Mouse (Mus musculus) myocyte (in vitro differentiated cells): ENCODE data around the gene Hbq1a. TPM values are rescaled to one million over a fixed set of nuclear protein-coding genes. Genes with fewer than 3 reads are reported as not detected.
"Not testable (repeated sequence)": the region's sequence is repeated elsewhere in the genome, so short reads cannot be mapped to it uniquely, and the experiment has no call there.

Experiments
- H3K27me3 ChIP-seq: one replicate; pipeline ENCODE4 v1.6.1; 2011; ENCODE audit not compliant: control insufficient read depth, insufficient read depth, insufficient read length
- H3K36me3 ChIP-seq: one replicate; pipeline ENCODE4 v1.6.1; 2011; ENCODE audit not compliant: control insufficient read depth, insufficient read depth
- H3K4me2 ChIP-seq: one replicate; pipeline ENCODE4 v1.6.1; 2011; ENCODE audit warnings: low read depth, control low read depth
- H3K4me3 ChIP-seq: one replicate; pipeline ENCODE4 v1.5.1; 2011; ENCODE audit warnings: mild to moderate bottlenecking, control low read depth, moderate library complexity
- H3K79me2 ChIP-seq: one replicate; pipeline ENCODE4 v1.6.1; 2011; ENCODE audit not compliant: control insufficient read depth, insufficient read depth
- H3ac ChIP-seq: one replicate; pipeline ENCODE4 v1.6.1; 2011; ENCODE audit not compliant: control insufficient read depth, insufficient read length
- CEBPB ChIP-seq: IDR thresholded peaks from 2 replicates; pipeline ENCODE4 v1.6.1; 2011; ENCODE audit warnings: mild to moderate bottlenecking, moderate library complexity; ENCODE audit not compliant: poor library complexity, insufficient read depth, severe bottlenecking
- E2F4 ChIP-seq: IDR thresholded peaks from one replicate; pipeline ENCODE4 v1.6.1; 2011; ENCODE audit warnings: mild to moderate bottlenecking, control low read depth, moderate library complexity; ENCODE audit not compliant: insufficient read depth
- MAX ChIP-seq: IDR thresholded peaks from one replicate; pipeline ENCODE4 v1.6.1; 2011; ENCODE audit warnings: low read depth, mild to moderate bottlenecking, control low read depth
- MYOD1 ChIP-seq, 3 experiments: IDR thresholded peaks; one replicate each; pipeline ENCODE4 v1.6.1; 2011; ENCODE audit warnings: control low read depth in 2 of 3, low read depth in 2 of 3, mild to moderate bottlenecking in 2 of 3, moderate library complexity in 1 of 3; ENCODE audit not compliant: insufficient read length in 2 of 3, control insufficient read depth in 1 of 3
- MYOG ChIP-seq, 3 experiments: IDR thresholded peaks; one replicate each; pipeline ENCODE4 v1.6.1; 2011; ENCODE audit warnings: control low read depth in 2 of 3, low read depth in 2 of 3, mild to moderate bottlenecking in 2 of 3; ENCODE audit not compliant: insufficient read length in 2 of 3, control insufficient read depth in 1 of 3, insufficient read depth in 1 of 3
- POLR2A ChIP-seq: IDR thresholded peaks from one replicate; pipeline ENCODE4 v1.6.1; 2011; ENCODE audit warnings: low read depth, mild to moderate bottlenecking, control low read depth, moderate library complexity; ENCODE audit not compliant: insufficient read length
- POLR2AphosphoS2 ChIP-seq: IDR thresholded peaks from one replicate; pipeline ENCODE4 v1.6.1; 2011; ENCODE audit warnings: low read depth, control low read depth; ENCODE audit not compliant: insufficient read length
- REST ChIP-seq: IDR thresholded peaks from one replicate; pipeline ENCODE4 v1.6.1; 2011; ENCODE audit warnings: mild to moderate bottlenecking, control low read depth, moderate library complexity; ENCODE audit not compliant: insufficient read depth, insufficient read length
- SRF ChIP-seq: IDR thresholded peaks from one replicate; pipeline ENCODE4 v1.6.1; 2011; ENCODE audit warnings: low read depth; ENCODE audit not compliant: control insufficient read depth, insufficient read length
- TCF12 ChIP-seq: IDR thresholded peaks from one replicate; pipeline ENCODE4 v1.6.1; 2011; ENCODE audit warnings: mild to moderate bottlenecking, control low read depth; ENCODE audit not compliant: poor library complexity, insufficient read depth, severe bottlenecking
- TCF3 ChIP-seq: IDR thresholded peaks from one replicate; pipeline ENCODE4 v1.6.1; 2011; ENCODE audit warnings: low read depth, control low read depth; ENCODE audit not compliant: insufficient read length
- USF1 ChIP-seq: IDR thresholded peaks from one replicate; pipeline ENCODE4 v1.6.1; 2011; ENCODE audit warnings: low read depth, mild to moderate bottlenecking, control low read depth, moderate library complexity
- polyA plus RNA-seq: library from polyadenylated mRNA; unstranded; fragments of >200 nt; fragmentation: generic; extraction: Trizol; gene quantifications from one replicate; pipeline ENCODE4 v1.2.1, GENCODE M21; 2012; ENCODE audit warnings: missing spikeins

The Hbq1a gene
- polyA plus RNA-seq, 1 experiment: 0.24 TPM

- H3K79me2 ChIP-seq: no peaks in the 10 kb centered on the region
- no peaks in the 10 kb centered on the region for H3K36me3 ChIP-seq
- TF ChIP-seq SRF (no peak), MYOG (IDR thresholded peaks at IDR 0.05; ENCODE audit: control insufficient read depth in 1 of 3, insufficient read depth in 1 of 3, insufficient read length in 2 of 3, low read depth in 2 of 3) (no peak), TCF12 (no peak), CEBPB (no peak), POLR2AphosphoS2 (no peak), MAX (no peak), USF1 (no peak), POLR2A (no peak), REST (no peak), TCF3 (no peak)
- H3K4me3 ChIP-seq: no peak overlapping the region
- no peak overlapping the region for H3ac ChIP-seq
- peaks cover 36% of the 10 kb centered on the region for H3K27me3 ChIP-seq
- H3K4me2 ChIP-seq: no peak overlapping the region
Measured at GRCm38 (mm10) chr11:32277736-32278457, 22.0 kb upstream of the Hbq1a start.

DNA sequence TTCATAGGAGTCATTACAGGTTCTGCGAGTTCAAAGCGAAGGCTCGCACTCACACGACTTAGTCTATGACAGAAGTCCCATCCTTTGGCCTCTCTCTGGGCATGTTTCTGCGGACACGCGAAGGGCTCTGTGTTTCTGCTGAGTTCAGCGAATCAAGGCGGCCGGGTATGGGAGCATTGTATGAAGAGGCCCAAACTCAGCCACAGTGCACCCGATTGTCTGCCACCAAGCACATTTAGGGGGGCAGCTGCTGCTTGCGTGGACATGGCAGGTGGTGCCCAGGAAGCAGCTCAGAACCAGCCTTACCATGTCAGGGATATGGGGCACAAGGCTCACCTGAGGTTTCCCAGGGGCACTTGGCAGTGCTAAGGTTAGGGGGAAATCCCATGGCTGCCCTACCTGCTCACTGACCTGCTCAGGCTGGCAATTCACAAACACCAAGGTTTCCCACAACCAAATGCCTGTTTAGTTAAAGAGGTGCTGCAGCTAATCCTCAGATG, 21.4 kb upstream of the Hbq1a start:
- Histone ChIP-seq H3K36me3 (no peaks in the 10 kb centered on the region), H3K4me2 (no peak overlapping the region), H3K4me3 (no peak overlapping the region), H3ac (no peak overlapping the region), H3K27me3 (peaks cover 36% of the 10 kb centered on the region), H3K79me2 (no peaks in the 10 kb centered on the region)
- no peak for TF ChIP-seq TCF12
- no peak for TF ChIP-seq MYOD1 (IDR thresholded peaks at IDR 0.05; ENCODE audit: control insufficient read depth in 1 of 3, insufficient read length in 2 of 3, low read depth in 2 of 3)
- no peak for TF ChIP-seq REST
- no peak for TF ChIP-seq CEBPB
- TF ChIP-seq POLR2A: no peak
- no peak for TF ChIP-seq E2F4
- TF ChIP-seq TCF3: no peak
- TF ChIP-seq MYOG (IDR thresholded peaks at IDR 0.05; ENCODE audit: control insufficient read depth in 1 of 3, insufficient read depth in 1 of 3, insufficient read length in 2 of 3, low read depth in 2 of 3): no peak
- TF ChIP-seq USF1: no peak
- no peak for TF ChIP-seq MAX

DNA sequence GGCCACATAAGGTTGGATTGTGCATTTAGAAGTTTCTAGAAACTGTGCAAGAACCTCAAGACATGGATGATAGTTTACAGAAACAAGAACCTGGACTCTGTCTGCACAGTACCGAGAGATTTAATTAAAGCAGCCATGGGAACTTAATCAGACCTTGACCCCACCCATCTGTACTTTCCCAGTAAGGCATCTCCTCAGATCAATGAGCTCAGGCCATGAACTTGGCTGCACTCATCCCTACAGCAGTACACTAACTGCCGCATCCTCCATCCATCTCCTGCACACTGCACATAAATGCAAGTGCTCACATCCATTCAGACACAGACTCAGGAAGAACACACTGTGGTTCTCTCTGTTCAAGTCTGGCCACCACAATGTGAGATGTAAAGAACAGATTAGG, 19.2 kb upstream of the Hbq1a start:
- no peak overlapping the region for H3K4me2 ChIP-seq
- no peaks in the 10 kb centered on the region for H3K79me2 ChIP-seq
- H3K27me3 ChIP-seq: peaks cover 36% of the 10 kb centered on the region
- TF ChIP-seq TCF3 (no peak), E2F4 (no peak)
- no peaks in the 10 kb centered on the region for H3K36me3 ChIP-seq
- H3ac ChIP-seq: no peak overlapping the region
- no peak overlapping the region for H3K4me3 ChIP-seq

- H3K79me2 ChIP-seq: no peaks in the 10 kb centered on the region
- no peak overlapping the region for H3ac ChIP-seq
- H3K4me2 ChIP-seq: no peak overlapping the region
- no peak overlapping the region for H3K4me3 ChIP-seq
- TF ChIP-seq TCF3 (no peak), MYOG (IDR thresholded peaks at IDR 0.05; ENCODE audit: control insufficient read depth in 1 of 3, insufficient read depth in 1 of 3, insufficient read length in 2 of 3, low read depth in 2 of 3) (no peak), POLR2AphosphoS2 (no peak)
- peaks cover 29% of the 10 kb centered on the region for H3K27me3 ChIP-seq
- H3K36me3 ChIP-seq: no peaks in the 10 kb centered on the region
Measured at GRCm38 (mm10) chr11:32281416-32282144, 18.3 kb upstream of the Hbq1a start.

DNA sequence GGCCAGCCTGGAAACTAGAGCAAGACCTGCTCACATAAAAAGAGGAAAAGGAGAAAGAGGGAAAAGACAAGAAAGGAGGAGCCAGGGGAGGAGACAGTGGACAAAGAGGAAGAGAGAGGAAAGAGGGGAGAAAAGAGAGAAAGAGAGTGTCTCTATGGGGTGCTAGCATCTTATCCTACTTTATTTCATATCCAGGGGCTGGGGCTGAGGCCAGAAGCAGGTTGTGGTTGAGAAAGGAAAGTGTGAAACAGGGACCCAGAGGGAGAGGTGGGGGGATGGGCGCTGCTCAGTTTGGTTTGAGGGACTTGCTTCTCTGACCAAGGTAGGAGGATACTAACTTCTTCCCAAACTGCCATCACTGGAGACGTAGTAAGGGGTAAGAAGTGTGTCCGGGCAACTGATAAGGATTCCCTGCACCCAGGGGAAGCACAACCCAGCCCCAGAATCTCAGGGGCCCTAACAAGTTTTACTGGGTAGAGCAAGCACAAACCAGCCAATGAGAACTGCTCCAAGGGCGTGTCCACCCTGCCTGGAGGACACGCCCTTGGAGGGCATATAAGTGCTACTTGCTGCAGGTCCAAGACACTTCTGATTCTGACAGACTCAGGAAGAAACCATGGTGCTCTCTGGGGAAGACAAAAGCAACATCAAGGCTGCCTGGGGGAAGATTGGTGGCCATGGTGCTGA, 16.6 kb upstream of the Hbq1a start, which contains the start of gene Hba-a1:
TSS of gene Hba-a1 (plus strand) at position 421 of the 687 bp plus-strand sequence.
- not testable (repeated sequence) for H3K36me3 ChIP-seq, H3ac ChIP-seq, H3K4me2 ChIP-seq, H3K4me3 ChIP-seq, H3K79me2 ChIP-seq
- H3K27me3 ChIP-seq: peaks cover 18% of the 10 kb centered on the region

DNA sequence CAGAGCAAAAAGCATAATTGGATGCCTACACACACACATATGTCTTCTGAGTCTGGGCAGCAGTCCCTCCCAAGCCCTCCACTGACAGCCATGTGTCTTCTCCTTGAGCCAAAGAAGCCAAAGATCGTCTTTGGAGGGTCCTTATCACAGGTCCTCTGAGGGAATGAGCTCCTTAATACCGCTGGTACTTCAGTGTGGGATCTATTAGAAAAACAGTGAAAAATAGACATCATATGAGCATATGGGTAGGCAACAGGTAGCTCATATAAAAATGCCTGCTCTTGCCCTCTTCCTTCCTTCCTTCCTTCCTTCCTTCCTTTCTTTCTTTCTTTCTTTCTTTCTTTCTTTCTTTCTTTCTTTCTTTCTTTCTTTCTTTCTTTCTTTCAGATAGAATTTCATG, 15.3 kb upstream of the Hbq1a start:
- H3K36me3 ChIP-seq, H3ac ChIP-seq, H3K4me2 ChIP-seq, H3K79me2 ChIP-seq, H3K4me3 ChIP-seq, H3K27me3 ChIP-seq: not testable (repeated sequence)
